Mouse (Mus musculus) heart, embryonic 10.5 days (tissue): ENCODE results near the gene Mr1. TPM values are rescaled to one million over a fixed set of nuclear protein-coding genes. Genes with fewer than 3 reads are reported as not detected.

Experiments used
- DNase-seq: peaks from one replicate; pipeline ENCODE4 v3.0.0-alpha.2; 2017; ENCODE audit warnings: low spot score
- H3K27ac ChIP-seq: fragments of 300-500 bp; sonication (generic); 2 replicates; pipeline ENCODE4 v1.5.1; 2016; ENCODE audit warnings: mild to moderate bottlenecking
- H3K27me3 ChIP-seq: fragments of 300-500 bp; sonication (generic); 2 replicates; pipeline ENCODE4 v1.6.1; 2016; ENCODE audit warnings: mild to moderate bottlenecking; ENCODE audit not compliant: poor library complexity, insufficient read depth, severe bottlenecking
- H3K36me3 ChIP-seq: fragments of 300-500 bp; sonication (generic); 2 replicates; pipeline ENCODE4 v1.6.1; 2016; ENCODE audit warnings: mild to moderate bottlenecking, moderate library complexity
- H3K4me1 ChIP-seq: fragments of 300-500 bp; sonication (generic); 2 replicates; pipeline ENCODE4 v1.6.1; 2016; ENCODE audit warnings: mild to moderate bottlenecking
- H3K4me3 ChIP-seq: fragments of 300-500 bp; sonication (generic); 2 replicates; pipeline ENCODE4 v1.5.1; 2016; ENCODE audit warnings: mild to moderate bottlenecking, moderate library complexity
- H3K9me3 ChIP-seq: fragments of 300-500 bp; sonication (generic); 2 replicates; pipeline ENCODE4 v1.6.1; 2016; ENCODE audit warnings: mild to moderate bottlenecking, moderate library complexity
- WGBS: fragments of 180-500 bp; shearing (Covaris S2); methylation state at CpG from one replicate; pipeline ENCODE4 v1.1.7; 2016; 5-methylcytosine and 5-hydroxymethylcytosine counted together
- polyA plus RNA-seq: library from polyadenylated mRNA; unstranded; fragments of >200 nt; fragmentation: Nextera tagmentation; extraction: Ambion mirVana; gene quantifications from 2 replicates; pipeline ENCODE4 v1.2.1, GENCODE M21; 2016

Gene Mr1
- polyA plus RNA-seq, 1 experiment from 2014 or later = 1.3 TPM

DNA sequence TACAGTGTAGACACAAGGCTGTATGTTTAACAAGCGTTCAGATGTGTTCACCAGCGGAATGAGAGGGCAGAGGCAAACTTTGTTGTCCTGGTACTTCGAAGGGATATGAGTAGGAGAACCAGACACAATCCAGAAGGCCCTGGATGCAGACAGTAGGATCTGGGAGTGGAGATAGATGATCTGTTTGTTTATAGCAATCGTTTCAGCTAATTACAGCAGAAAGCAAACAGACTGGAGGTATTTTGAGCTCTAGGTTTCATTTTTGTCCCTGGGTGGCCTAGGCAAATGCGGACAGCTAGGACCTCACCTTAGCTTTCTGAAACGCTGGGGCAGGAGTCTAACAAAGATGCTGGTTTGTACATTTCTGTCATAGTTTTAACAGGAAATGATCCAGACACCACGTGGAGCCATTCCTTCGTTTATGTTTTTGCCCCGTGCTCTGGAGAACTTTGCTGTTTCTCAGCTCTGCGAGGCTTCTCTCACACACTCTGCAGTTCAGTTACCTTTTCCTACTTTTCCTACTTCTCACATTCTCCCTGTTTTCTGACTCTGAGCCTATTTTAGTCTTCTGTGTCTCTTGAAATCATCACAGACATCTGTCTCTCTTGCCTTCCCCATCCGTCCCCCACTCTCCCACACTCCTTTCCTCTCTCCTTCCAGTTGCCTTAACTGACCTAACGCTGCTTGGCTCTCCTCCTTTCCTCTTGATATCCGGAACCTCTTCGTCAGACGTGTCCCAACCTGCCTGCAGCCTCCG is 57.6 kb downstream of the Mr1 start:
- peaks cover 80% of the 10 kb centered on the region for H3K4me1 ChIP-seq
- no peaks in the 10 kb centered on the region for H3K36me3 ChIP-seq
- no peaks in the 10 kb centered on the region for H3K27me3 ChIP-seq
- WGBS = 44% methylated on average over 16 of the region's 16 CpGs
- peak overlapping the region; percentile 50 for H3K27ac ChIP-seq
- no peak for DNase-seq
- no peak overlapping the region for H3K4me3 ChIP-seq
- H3K9me3 ChIP-seq = no peaks in the 10 kb centered on the region

DNA sequence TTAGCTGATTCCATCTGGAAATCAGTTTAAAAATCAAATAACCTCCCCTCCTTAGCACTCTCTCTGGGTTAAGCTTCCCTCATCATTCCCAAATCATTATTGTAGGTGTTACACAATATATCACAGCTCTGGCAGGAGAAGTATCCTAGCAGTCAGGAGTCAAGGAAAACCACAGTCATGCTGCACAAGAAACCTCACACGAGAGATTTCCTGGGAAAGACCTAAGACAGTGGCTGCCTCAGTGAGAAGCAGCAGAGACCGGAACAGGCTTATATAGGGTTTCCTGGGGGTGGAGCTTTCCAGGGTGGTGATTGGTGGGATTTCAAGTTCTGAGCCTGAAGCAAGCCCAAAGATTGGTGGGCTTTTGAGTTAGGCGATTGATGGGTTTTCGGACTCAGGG is 58.6 kb downstream of the Mr1 start:
- Histone ChIP-seq H3K27me3 (no peaks in the 10 kb centered on the region), H3K36me3 (no peaks in the 10 kb centered on the region), H3K9me3 (no peaks in the 10 kb centered on the region), H3K27ac (no peak overlapping the region), H3K4me1 (peaks cover 78% of the 10 kb centered on the region), H3K4me3 (no peak overlapping the region)
- WGBS = 85% methylated on average over 4 of the region's 4 CpGs
- no peak for DNase-seq

DNA sequence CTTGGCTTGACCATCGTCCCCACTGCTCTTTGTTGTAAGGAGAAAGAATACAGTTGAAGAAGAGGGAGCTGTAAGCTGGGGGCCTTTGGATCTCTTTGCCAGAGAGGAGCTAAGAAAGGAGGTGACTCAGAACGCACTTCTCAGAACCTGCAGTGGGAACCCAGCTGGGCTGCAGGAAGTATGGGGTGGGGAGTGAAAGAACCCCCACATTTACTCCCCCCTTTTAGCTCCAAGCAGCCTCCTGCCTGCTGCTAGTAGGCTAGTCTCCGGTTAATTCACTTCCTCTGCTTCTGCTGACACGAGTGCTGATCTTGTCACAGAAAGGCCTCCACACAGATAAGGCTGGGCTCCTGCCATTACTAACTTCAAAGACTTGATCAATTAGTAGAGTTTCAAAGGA is 59.7 kb downstream of the Mr1 start:
- DNase-seq = no peak
- WGBS = 7% methylated on average over 4 of the region's 4 CpGs
- Histone ChIP-seq H3K4me3 (peak overlapping the region; percentile 27; the same call in 1 of the 2 replicates), H3K27me3 (no peaks in the 10 kb centered on the region), H3K36me3 (no peaks in the 10 kb centered on the region), H3K4me1 (peaks cover 78% of the 10 kb centered on the region), H3K9me3 (no peaks in the 10 kb centered on the region), H3K27ac (peak overlapping the region; percentile 53)

DNA sequence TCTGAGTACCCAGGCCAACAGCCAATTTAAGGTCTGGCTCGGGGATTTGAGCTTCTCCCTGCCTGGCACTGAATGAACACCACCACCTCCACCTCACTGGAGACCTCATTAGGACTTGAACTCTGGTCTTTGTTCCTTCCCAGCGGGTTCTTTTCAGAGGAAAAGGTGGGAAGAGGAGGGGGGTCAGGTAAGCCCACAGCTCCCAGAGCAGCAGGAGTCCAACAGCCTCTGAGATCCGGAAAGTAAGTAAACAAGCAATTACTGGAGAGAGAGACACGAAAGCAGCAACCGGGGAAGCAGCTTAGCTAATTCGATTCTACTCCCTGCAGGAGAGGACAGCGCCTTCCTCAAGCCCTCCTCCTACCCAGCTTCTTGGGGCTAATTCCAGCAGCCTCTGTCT is 60.2 kb downstream of the Mr1 start:
- H3K4me3 ChIP-seq = peak overlapping the region; percentile 27; the same call in 1 of the 2 replicates
- H3K27ac ChIP-seq = peak overlapping the region; percentile 53
- H3K27me3 ChIP-seq = no peaks in the 10 kb centered on the region
- 12% methylated on average over 7 of the region's 7 CpGs for WGBS
- H3K9me3 ChIP-seq = no peaks in the 10 kb centered on the region
- no peak for DNase-seq
- peaks cover 78% of the 10 kb centered on the region for H3K4me1 ChIP-seq
- H3K36me3 ChIP-seq = no peaks in the 10 kb centered on the region

DNA sequence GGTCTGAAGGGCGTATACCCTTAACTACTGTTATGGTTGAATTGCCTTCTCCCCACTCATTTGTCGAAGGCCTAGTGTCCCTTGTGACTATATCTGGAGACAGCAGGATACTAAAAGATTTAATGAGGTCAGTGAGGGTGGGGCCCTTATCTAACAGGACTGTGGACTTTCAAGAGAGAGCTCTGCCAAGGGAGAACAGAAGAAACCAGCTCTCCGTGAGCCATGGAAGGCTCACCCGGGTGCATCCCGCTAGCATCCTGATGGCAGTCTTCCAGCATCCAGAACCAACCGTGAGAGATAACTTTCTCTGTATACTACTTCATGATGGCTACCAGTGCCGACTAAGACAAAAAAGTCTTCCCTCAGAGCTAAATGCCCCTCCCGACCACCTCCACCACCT is 61.8 kb downstream of the Mr1 start:
- Histone ChIP-seq H3K27ac (peak overlapping the region; percentile 69), H3K4me1 (peaks cover 69% of the 10 kb centered on the region), H3K27me3 (no peaks in the 10 kb centered on the region), H3K36me3 (no peaks in the 10 kb centered on the region), H3K9me3 (no peaks in the 10 kb centered on the region), H3K4me3 (no peak overlapping the region)
- DNase-seq = no peak
- WGBS = 35% methylated on average over 8 of the region's 8 CpGs

DNA sequence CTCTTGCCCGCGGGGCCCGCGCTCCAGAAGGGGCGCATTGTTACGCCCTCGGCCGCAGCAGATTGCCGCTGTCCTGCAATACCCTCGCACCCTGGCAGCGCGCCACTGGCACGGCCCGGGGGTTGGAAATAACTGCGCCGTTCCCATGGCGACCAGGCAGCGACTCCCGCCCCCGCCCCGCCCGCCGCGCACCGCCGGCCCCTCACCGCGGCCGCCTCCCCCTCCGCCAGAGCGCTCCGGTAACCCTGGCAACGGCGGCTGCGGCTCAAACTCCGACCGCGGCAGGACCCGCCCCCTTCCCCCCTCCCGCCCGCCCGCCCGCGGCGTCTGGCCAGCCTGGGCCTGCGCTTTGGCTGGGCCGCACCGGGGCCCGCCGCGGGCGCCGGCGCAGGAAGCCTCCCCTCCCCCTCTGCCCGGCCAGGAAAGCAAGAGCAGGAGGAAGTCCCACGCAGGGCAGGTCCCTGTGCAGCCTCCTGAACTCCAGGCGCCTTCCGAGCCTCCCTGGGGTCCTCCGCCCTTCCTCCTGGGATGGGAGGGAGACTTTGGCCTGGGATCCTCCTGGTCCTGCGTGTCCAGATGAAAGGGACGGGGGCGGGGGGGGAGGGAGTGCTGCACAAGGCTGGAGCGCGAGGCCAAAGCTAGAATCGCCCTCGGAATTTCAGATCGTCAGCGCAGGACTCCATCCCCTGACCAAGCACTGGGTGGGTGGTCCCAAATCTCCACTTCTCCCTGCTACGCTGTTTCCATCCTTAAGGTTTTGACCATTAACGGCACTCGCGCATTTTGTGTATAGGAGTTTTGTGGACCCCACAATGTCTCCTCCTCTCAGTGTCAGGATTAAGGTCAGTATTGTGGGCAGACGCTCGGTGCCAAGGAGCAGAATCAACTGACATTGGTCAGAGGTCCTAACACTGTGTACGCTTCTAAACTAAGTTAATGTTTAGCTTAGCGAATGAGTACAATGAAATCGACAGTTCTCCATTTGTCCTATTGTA is 63.0 kb downstream of the Mr1 start:
- no peaks in the 10 kb centered on the region for H3K9me3 ChIP-seq
- under 1% methylated on average over 73 of the region's 77 CpGs for WGBS
- H3K27me3 ChIP-seq = no peaks in the 10 kb centered on the region
- peak overlapping the region; percentile 68 for H3K4me3 ChIP-seq
- no peaks in the 10 kb centered on the region for H3K36me3 ChIP-seq
- peak; percentile 96 for DNase-seq
- H3K4me1 ChIP-seq = peaks cover 57% of the 10 kb centered on the region
- H3K27ac ChIP-seq = peak overlapping the region; percentile 97

DNA sequence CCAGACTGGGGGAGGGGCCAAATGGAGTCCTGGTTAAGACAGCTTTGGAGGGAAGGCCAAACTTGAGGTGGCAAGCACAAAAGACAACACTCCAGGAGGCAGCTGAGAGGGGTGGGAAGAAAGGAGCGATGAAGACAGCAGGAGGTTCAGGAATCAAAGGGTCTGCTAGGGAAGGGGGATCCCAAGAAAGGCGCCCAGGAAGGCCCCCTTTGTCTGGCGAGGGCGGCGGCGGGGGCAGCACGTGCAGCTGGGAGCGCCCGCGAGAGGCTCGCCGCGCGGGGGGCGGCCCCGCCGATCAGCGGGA is 63.7 kb downstream of the Mr1 start:
- Histone ChIP-seq H3K27me3 (no peaks in the 10 kb centered on the region), H3K4me3 (peak overlapping the region; percentile 68), H3K9me3 (no peaks in the 10 kb centered on the region), H3K27ac (peak overlapping the region; percentile 97), H3K4me1 (peaks cover 57% of the 10 kb centered on the region), H3K36me3 (no peaks in the 10 kb centered on the region)
- WGBS = under 1% methylated on average over 18 of the region's 18 CpGs
- peak; percentile 83 for DNase-seq

DNA sequence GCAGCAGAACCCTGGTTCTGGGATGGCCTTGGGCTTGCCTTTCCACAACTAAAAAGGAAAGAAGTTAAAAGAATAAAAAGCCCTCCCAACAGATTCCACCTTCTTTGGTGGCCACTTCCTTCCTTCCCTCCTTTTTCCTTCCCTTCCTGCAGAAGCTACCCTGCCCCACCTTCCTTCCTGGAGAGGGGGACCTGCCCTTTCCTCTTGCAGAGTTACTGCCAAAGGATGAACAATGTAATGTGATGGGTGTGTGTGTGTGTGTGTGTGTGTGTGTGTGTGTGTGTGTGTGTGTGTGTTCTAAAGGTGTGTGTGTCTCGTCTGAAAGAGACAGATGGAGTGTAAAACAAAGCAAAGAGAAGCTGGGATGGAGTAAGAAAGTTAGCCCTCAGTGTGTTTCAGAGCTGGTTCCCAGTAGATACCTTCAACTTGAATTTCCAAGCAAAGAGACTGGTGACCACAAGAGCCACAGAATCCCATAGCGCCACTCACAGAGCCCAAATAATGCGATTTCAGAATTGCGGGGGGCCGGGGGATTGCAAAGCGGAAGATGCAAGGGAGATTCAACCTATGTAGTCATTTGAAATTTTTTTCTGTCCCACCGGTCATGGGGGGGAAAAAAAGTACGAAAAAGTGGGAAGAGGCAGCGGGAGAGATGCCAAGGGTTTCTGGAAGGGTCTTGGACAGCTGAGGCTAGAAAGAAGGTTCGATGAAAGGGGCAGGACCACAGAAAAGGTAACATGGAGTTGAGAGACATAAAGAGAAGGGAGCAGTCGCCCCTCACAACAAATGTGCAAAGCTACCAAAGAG is 64.3 kb downstream of the Mr1 start:
- Histone ChIP-seq H3K9me3 (no peaks in the 10 kb centered on the region), H3K36me3 (no peaks in the 10 kb centered on the region), H3K27me3 (no peaks in the 10 kb centered on the region), H3K4me3 (peak overlapping the region; percentile 68), H3K4me1 (peaks cover 62% of the 10 kb centered on the region), H3K27ac (peak overlapping the region; percentile 97)
- WGBS = 15% methylated on average over 11 of the region's 11 CpGs
- DNase-seq = no peak

DNA sequence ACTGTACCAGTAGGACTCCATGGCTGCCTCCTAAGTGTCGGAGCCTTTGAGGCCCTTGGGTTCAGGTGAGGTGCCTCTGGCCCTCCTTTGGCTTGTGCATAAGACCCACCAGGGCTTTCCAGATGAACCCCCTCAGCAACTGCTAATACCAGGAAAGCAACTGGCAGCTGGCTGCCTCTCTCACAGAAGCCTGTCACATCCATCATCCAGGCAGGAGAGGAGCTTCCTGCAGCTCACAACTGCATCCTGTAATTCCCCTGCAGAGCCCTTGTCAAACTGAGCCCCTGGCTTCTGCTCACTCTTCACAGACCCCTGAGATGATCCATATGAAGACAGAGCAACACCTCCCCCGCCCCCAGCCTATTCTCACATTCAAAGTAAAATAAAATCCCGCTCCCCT is 68.9 kb downstream of the Mr1 start:
- Histone ChIP-seq H3K4me1 (peaks cover 45% of the 10 kb centered on the region), H3K4me3 (no peak overlapping the region), H3K27ac (peak overlapping the region; percentile 17), H3K36me3 (no peaks in the 10 kb centered on the region), H3K27me3 (0 out of 2 replicates have a peak, but pooled peaks cover 21% of the 10 kb centered on the region), H3K9me3 (no peaks in the 10 kb centered on the region)
- WGBS = 50% methylated on average over 3 of the region's 3 CpGs
- no peak for DNase-seq

Other genes with a start within 250 kb of the Mr1 start
- gene Ier5, start 47.2 kb downstream of the Mr1 start, polyA plus RNA-seq = 3.4 and 8.6 TPM in 2 replicates
- 56.0 and 66.9 TPM in 2 replicates for gene Stx6, start 11.9 kb upstream of the Mr1 start, polyA plus RNA-seq
- 6.0 and 6.5 TPM in 2 replicates for gene BC034090, start 97.6 kb upstream of the Mr1 start, polyA plus RNA-seq